Mouse (Mus musculus) left cerebral cortex, adult 2 months (tissue): ENCODE measurements around the gene Gas7. TPM values are rescaled to one million over a fixed set of nuclear protein-coding genes. Genes with fewer than 3 reads are reported as not detected.

Source experiments
- DNase-seq, 2 experiments: peaks; one replicate each; pipeline ENCODE4 v3.0.0; 2021 to 2022; ENCODE audit warnings: low spot score in 2 of 2, mixed read lengths in 1 of 2; ENCODE audit errors: extremely low spot score in 1 of 2
- H3K27ac ChIP-seq: fragments of 200-600 bp; 2 replicates; pipeline ENCODE4 v1.8.1; 2022
- H3K4me3 ChIP-seq: fragments of 200-600 bp; 2 replicates; pipeline ENCODE4 v1.8.1; 2022
- CTCF ChIP-seq: fragments of 200-600 bp; IDR thresholded peaks from 2 replicates; pipeline ENCODE4 v1.8.1; 2022; ENCODE audit warnings: antibody characterized with exemption, mild to moderate bottlenecking, moderate library complexity
- intact Hi-C: fragments of 180-260 bp; cut with DNase I; formaldehyde crosslinking; loops from one replicate; pipeline ENCODE4 v1.15.1; 2025
- total RNA-seq, 2 experiments: library from RNA; stranded (reverse); gene quantifications; 2 replicates each; pipeline ENCODE4 v1.2.3; 2021

The Gas7 gene
- total RNA-seq, 2 experiments from 2014 or later: 539 to 559 TPM

GRCm38 (mm10) chr11:67544656-67545432 is 89.6 kb downstream of the Gas7 start:
- Histone ChIP-seq H3K4me3 (no peak overlapping the region), H3K27ac (peak overlapping the region; percentile 4; the same call in 1 of the 2 replicates)
- no peak for TF ChIP-seq CTCF
- no peak for DNase-seq
- intact Hi-C loops: no loop called here

GRCm38 (mm10) chr11:67546582-67546981 is 91.3 kb downstream of the Gas7 start:
- TF ChIP-seq CTCF: no peak
- no peak for DNase-seq
- H3K4me3 ChIP-seq: no peak overlapping the region
- no peak overlapping the region for H3K27ac ChIP-seq
- intact Hi-C loops: no loop called here

GRCm38 (mm10) chr11:67549306-67549705 is 94.1 kb downstream of the Gas7 start:
- intact Hi-C loops: no loop called here
- no peak for DNase-seq
- H3K4me3 ChIP-seq: no peak overlapping the region
- TF ChIP-seq CTCF: no peak
- H3K27ac ChIP-seq: no peak overlapping the region

GRCm38 (mm10) chr11:67549762-67550488 is 94.7 kb downstream of the Gas7 start:
- no peak for TF ChIP-seq CTCF
- H3K4me3 ChIP-seq: no peak overlapping the region
- intact Hi-C loops: loop anchor here (5.0 kb wide), 1 partner anchor 47 kb away; no protein-coding TSS in a partner anchor
- DNase-seq: no peak
- H3K27ac ChIP-seq: peak overlapping the region; percentile 40; the same call in 1 of the 2 replicates

GRCm38 (mm10) chr11:67552400-67552799 is 97.2 kb downstream of the Gas7 start:
- Histone ChIP-seq H3K27ac (peak overlapping the region; percentile 62), H3K4me3 (no peak overlapping the region)
- DNase-seq: no peak
- no peak for TF ChIP-seq CTCF
- intact Hi-C loops: loop anchor here (5.0 kb wide), 1 partner anchor 45 kb away; no protein-coding TSS in a partner anchor

- peak in 1 of 2 experiments; percentile 50 for DNase-seq
- no peak overlapping the region for H3K4me3 ChIP-seq
- intact Hi-C loops: loop anchor here (5.0 kb wide), 1 partner anchor 43 kb away; no protein-coding TSS in a partner anchor
- H3K27ac ChIP-seq: 0 out of 2 replicates have a peak overlapping the region, but pooled peaks have one; percentile 28
- TF ChIP-seq CTCF: no peak
Measured at GRCm38 (mm10) chr11:67554276-67554675, 99.0 kb downstream of the Gas7 start.

GRCm38 (mm10) chr11:67556360-67556759 is 101.1 kb downstream of the Gas7 start:
- no peak overlapping the region for H3K4me3 ChIP-seq
- no peak overlapping the region for H3K27ac ChIP-seq
- intact Hi-C loops: no loop called here
- no peak for TF ChIP-seq CTCF
- no peak for DNase-seq

GRCm38 (mm10) chr11:67558772-67559448 is 103.7 kb downstream of the Gas7 start:
- no peak for DNase-seq
- Histone ChIP-seq H3K4me3 (no peak overlapping the region), H3K27ac (no peak overlapping the region)
- no peak for TF ChIP-seq CTCF
- intact Hi-C loops: no loop called here

GRCm38 (mm10) chr11:67559522-67559921 is 104.3 kb downstream of the Gas7 start:
- H3K27ac ChIP-seq: peak overlapping the region; percentile 19; the same call in 1 of the 2 replicates
- H3K4me3 ChIP-seq: no peak overlapping the region
- DNase-seq: no peak
- intact Hi-C loops: no loop called here
- no peak for TF ChIP-seq CTCF

- H3K27ac ChIP-seq: no peak overlapping the region
Measured at GRCm38 (mm10) chr11:67561631-67562030, 106.4 kb downstream of the Gas7 start.

GRCm38 (mm10) chr11:67563141-67563540 is 107.9 kb downstream of the Gas7 start:
- Histone ChIP-seq H3K27ac (no peak overlapping the region), H3K4me3 (no peak overlapping the region)
- intact Hi-C loops: no loop called here
- no peak for TF ChIP-seq CTCF
- no peak for DNase-seq

More at GRCm38 (mm10) chr11:67561631-67562030, 106.4 kb downstream of the Gas7 start:
- H3K4me3 ChIP-seq: no peak overlapping the region
- no peak for TF ChIP-seq CTCF
- DNase-seq: no peak
- intact Hi-C loops: no loop called here
